Mouse (Mus musculus): ENCODE results near the gene Rgcc.

The Rgcc gene

DNA sequence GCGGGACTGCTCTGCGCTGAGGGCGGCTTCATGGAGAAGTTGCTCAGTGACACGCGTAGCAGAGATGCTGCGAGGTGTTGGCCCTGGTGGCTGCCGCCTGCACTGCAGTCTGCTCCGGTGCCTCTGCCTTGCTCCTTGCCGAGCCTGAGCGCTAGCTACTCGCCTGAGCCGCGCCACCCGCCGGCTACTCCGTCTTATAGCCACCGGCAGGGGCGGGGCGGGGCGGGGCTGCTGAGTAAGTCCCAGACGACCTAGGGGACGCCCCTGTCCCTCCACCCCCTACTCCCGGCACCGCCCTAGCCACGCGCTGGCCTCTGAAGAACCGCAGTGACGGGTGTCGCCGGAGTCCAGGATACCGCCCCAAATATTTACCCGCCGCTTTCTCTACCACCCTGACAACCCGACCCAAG lies at the start of gene Rgcc:
TSS of gene Rgcc (minus strand) at position 180 of the 410 bp plus-strand sequence.
- peak; percentile 98 to 100 for DNase-seq (ENCODE audit: inconsistent age in 2 of 2, low spot score in 1 of 2)

- no peak for DNase-seq (ENCODE audit: inconsistent age in 2 of 2, low spot score in 1 of 2)
Observed at GRCm38 (mm10) chr14:79346384-79346783, 44.9 kb upstream of the Rgcc start.

- DNase-seq (ENCODE audit: inconsistent age in 2 of 2, low spot score in 1 of 2): no peak
Observed at GRCm38 (mm10) chr14:79335613-79336012, 34.2 kb upstream of the Rgcc start.

DNA sequence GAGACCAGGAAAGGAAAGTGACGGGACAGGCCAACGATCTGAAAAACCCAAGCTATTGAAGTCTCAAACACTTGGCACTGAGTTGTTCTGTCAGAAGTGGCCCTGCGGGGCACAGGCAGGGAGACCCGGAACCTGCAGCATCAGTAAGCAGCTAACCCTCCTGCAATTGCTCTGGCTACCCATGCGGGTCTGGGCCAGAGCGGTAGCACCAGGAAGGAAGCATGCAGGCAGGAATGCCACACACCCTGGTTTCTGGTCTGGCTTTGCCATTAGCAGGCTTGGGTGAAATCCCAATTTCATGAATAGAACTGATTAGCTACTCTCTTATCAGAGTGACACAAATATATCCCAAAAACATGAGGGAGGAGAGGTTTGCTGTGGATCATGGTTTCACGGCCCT lies 30.5 kb upstream of the Rgcc start:
- DNase-seq (ENCODE audit: inconsistent age in 2 of 2, low spot score in 1 of 2): peak in 1 of 2 experiments; percentile 29

DNA sequence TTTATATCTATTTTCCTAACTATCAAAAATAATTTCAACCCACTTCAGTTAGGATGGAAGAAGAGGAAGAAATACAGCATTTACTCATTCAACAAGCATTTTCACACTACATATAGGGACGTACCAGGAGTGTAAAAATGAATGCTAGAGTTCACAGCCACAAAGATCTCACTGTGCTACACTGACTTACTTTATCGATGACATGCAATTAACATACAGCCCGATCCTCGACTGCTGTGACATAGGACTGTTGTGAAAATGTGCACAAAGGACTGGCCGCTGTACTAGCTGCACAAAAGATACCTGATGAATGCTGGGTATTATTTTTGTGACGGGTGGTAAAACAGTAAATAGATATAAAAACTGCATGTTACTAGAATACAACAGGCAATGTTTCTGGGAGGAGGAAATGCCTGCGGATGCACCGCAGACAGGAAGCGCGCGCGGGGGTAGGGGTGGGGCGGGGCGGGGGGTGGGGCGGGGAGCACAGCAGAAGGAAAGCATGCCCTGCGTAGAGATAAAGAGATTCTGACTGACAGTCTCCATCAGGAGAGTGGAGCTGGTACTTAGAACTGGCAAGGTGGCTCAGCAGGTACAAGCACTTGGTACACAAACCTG lies 29.6 kb upstream of the Rgcc start:
- DNase-seq (ENCODE audit: inconsistent age in 2 of 2, low spot score in 1 of 2): no peak

DNA sequence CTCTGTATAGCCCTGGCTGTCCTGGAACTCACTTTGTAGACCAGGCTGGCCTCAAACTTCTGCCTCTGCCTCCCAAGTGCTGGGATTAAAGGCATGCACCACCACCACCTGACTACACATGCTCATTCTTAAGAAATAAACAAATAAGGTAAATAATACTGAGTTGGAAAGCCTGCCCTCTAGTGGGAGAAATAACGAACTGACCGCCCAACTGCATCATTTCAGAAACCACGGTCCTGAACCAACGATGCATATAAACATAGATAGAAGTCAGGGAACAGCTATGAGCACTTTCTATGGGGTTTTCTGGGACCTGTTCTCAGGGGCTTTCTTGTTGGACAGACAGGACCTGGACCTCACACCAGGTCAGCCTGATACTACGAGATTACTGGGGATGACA lies 25.6 kb upstream of the Rgcc start:
- DNase-seq (ENCODE audit: inconsistent age in 2 of 2, low spot score in 1 of 2): peak in 1 of 2 experiments; percentile 80

GRCm38 (mm10) chr14:79324112-79324840 lies 22.8 kb upstream of the Rgcc start:
- peak in 1 of 2 experiments; percentile 49 for DNase-seq (ENCODE audit: inconsistent age in 2 of 2, low spot score in 1 of 2)

DNA sequence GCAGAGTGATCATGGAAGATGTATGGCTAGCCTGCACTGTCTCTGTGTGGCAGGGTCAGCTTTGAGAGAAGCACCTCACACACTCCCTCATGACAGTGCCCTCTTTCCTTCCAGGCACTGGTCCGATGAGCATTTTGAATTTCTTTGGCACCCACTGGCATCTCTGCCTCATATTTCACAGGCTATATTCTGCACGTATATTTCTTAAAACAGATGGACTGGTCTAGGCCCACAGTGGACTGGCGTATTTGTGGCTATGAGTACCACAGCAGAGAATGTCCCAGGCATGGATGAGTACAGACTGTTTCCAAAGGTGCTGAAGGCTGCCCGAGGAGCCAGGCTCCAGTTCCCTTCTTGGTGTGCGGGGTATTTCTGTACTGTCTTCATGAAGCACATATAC lies 20.4 kb upstream of the Rgcc start:
- DNase-seq (ENCODE audit: inconsistent age in 2 of 2, low spot score in 1 of 2): no peak

GRCm38 (mm10) chr14:79321152-79321551 lies 19.7 kb upstream of the Rgcc start:
- peak in 1 of 2 experiments; percentile 66 for DNase-seq (ENCODE audit: inconsistent age in 2 of 2, low spot score in 1 of 2)

- DNase-seq (ENCODE audit: inconsistent age in 2 of 2, low spot score in 1 of 2): no peak
Observed at GRCm38 (mm10) chr14:79317602-79318001, 16.2 kb upstream of the Rgcc start.

DNA sequence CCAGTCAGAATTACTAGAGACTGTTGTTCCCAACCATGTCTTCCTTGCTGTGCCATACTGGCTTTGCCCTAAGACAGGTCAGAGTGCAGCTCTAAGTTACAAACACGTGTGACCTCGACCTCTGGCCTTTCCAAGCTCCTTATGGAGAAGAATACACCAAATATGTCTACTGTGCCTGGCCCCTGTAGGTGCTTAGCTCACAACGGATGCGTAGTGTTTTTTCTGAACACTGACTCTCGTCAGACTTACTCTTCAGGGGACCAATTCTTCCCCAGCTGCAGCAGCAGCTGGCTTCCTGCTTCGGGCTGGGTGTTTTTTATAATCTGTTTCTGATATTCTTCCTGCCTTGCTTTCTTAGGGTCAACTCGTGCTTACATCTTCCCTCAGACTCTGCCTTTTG lies 14.4 kb upstream of the Rgcc start:
- DNase-seq (ENCODE audit: inconsistent age in 2 of 2, low spot score in 1 of 2): no peak

DNA sequence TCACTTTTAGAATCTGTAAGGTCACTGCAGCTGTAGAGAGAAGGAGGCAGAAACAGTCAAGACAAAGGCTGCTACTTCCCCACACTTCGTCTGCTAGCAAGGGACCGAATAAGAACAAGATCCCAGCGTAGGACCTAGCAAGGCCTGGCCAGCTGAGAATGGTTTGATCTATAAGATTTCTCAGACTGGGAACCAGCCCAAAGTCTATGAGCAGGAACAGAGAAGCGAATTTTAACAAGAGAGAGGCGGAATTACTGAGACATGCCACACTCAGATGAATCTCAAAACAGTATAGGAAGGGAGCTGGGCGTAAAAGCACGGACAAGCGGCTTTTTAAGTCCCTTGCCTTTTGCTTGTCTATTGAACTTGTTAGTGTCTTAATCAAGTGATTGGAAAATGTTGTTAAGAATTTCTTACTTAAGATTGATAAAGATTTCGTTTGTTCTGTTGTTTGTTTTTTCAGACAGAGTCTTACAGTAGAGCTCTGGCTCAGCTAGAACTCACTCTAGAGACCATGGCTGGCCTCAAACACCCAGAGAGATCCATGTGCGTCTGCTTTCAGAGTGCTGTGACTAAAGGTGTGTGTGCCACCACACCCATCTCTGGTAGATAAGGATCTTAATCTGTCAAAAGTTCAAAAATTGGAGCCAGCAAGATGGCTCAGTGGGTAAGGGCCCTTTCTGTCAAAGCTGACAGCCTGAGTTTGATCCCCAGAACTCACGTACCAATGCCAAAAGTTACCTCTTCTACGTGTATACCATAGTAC lies 13.0 kb upstream of the Rgcc start:
- no peak for DNase-seq (ENCODE audit: inconsistent age in 2 of 2, low spot score in 1 of 2)

GRCm38 (mm10) chr14:79313439-79314175 lies 12.2 kb upstream of the Rgcc start:
- DNase-seq (ENCODE audit: inconsistent age in 2 of 2, low spot score in 1 of 2): no peak

DNA sequence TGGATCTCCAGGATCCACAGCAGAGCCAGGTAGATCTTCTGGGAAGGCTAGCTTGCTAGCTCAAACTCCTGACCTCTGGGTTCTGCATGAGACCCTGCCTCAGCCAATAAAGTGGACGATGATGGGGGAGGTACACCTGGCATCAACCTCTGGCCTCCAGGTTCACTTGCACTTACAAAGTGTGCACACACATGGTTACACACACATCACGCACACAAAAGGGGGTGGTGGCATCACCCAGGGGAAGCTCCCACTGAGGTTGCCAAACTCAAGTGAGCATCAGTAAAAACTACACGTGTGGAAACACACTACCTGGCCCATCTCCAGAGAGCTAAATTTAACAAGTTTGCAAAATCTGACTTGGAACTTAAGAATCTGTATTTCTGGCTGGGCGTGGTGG lies 11.3 kb upstream of the Rgcc start:
- no peak for DNase-seq (ENCODE audit: inconsistent age in 2 of 2, low spot score in 1 of 2)

- DNase-seq (ENCODE audit: inconsistent age in 2 of 2, low spot score in 1 of 2): no peak
Observed at GRCm38 (mm10) chr14:79311918-79312454, 10.5 kb upstream of the Rgcc start.

DNA sequence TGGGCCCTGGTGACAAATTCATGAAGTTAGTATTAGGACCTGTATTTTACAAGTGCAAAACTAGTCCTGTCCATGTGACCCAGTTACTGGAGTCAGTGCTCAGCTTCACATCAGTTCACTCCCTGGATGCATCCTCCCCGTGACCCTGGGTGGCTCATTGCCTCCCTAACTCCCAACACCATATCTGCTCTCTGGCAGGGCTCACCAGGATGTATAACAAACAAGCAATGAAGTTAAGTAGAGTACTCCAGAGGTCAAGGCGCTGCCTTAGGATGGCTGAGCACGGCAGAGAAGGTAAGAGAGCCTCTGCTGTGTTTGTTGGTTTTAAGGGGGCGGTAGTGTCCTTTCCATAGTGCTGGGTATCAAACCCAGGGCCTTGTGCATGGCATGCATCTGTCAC lies 7.7 kb upstream of the Rgcc start:
- DNase-seq (ENCODE audit: inconsistent age in 2 of 2, low spot score in 1 of 2): no peak

- no peak for DNase-seq (ENCODE audit: inconsistent age in 2 of 2, low spot score in 1 of 2)
Observed at GRCm38 (mm10) chr14:79308364-79308763, 6.9 kb upstream of the Rgcc start.

DNA sequence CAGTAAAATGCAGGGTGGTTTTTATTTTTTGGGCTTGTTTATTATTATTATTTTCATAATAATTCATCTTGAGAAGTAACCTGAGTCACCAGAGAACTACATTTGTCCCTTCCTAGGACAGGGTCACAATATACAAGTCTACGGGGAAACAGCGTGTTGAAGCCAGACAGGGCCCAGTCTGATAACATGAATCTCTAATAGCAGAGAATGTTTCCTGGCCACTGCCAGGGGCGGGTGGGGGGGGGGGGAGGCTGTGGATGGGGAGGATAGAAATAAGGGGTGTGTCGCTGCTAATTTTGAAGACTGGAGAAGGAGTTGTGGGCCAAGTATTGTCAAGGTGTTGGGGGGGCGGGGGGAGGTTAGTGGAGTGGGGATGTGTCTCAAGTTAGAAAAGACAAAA lies 6.5 kb upstream of the Rgcc start:
- no peak for DNase-seq (ENCODE audit: inconsistent age in 2 of 2, low spot score in 1 of 2)

DNA sequence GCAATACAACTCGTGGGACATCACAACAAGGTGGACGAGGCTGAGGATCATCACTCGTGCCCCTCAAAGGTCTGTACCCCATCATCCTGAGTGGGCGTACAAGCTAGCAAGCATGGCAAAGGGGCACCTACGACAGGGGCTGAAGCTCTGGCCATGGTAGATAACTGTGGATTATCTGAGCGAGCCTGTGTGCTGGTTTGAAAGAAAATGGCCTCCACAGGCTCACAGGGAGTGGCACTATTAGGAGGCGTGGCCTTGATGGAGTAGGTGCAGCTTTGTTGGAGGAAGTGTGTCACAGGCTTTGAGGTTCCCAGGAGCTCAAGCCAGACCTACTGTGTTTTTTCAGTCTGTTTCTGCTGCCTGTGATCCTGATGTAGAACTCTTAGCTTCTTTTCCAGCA lies 5.7 kb upstream of the Rgcc start:
- no peak for DNase-seq (ENCODE audit: inconsistent age in 2 of 2, low spot score in 1 of 2)

DNA sequence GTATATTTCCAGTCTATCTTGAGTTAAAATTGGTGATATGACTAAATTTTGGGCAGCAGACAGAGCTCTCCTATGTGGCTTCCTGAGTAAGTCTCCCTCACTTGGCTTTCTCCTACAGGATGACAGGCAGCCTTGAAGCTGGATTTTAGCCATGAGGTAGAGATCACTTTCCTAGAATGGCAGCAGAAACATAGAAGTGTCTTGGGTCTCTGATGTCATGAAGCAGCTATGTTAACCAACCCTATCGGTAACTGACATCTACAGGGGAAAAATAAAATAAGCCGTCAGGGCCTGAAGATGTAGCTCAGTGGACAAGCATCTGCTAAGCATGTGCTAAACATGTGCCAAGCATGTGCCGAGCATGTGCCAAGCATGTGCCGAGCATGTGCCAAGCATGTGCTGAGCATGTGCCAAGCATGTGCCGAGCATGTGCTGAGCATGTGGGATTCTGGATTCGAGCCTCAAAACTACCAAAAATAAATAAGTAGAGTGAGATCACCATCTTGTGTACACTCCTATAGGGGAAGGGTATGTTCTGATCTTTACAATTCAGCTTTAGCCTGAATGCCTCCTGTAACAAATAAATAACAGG lies 3.5 kb upstream of the Rgcc start:
- DNase-seq (ENCODE audit: inconsistent age in 2 of 2, low spot score in 1 of 2): peak in 1 of 2 experiments; percentile 25

- DNase-seq (ENCODE audit: inconsistent age in 2 of 2, low spot score in 1 of 2): peak in 1 of 2 experiments; percentile 33
Observed at GRCm38 (mm10) chr14:79303150-79303549, 1.7 kb upstream of the Rgcc start.

Data from adrenal gland, adult (tissue).